Mouse (Mus musculus) ES-Bruce4 (cell line): ENCODE results near the gene Rprd2. TPM values are rescaled to one million over a fixed set of nuclear protein-coding genes. Genes with fewer than 3 reads are reported as not detected.

Experiments
- H3K27ac ChIP-seq: 2 replicates; pipeline ENCODE4 v1.5.1; 2012; ENCODE audit warnings: low read length, inconsistent platforms; ENCODE audit not compliant: insufficient read depth
- H3K27me3 ChIP-seq: 2 replicates; pipeline ENCODE4 v1.6.1; 2012; ENCODE audit warnings: mild to moderate bottlenecking, low read length, inconsistent platforms; ENCODE audit not compliant: control insufficient read depth, poor library complexity, insufficient read depth, severe bottlenecking
- H3K36me3 ChIP-seq: 2 replicates; pipeline ENCODE4 v1.6.1; 2012; ENCODE audit warnings: inconsistent platforms, mild to moderate bottlenecking, low read length, moderate library complexity; ENCODE audit not compliant: control insufficient read depth, poor library complexity, insufficient read depth, severe bottlenecking
- H3K4me1 ChIP-seq: one replicate; pipeline ENCODE4 v1.8.1; 2011; ENCODE audit warnings: low read length; ENCODE audit not compliant: control insufficient read depth, insufficient read depth
- H3K4me3 ChIP-seq: 2 replicates; pipeline ENCODE4 v1.5.1; 2011; ENCODE audit warnings: low read depth, mild to moderate bottlenecking, low read length
- H3K9ac ChIP-seq: 2 replicates; pipeline ENCODE4 v1.6.1; 2012; ENCODE audit warnings: low read depth, mild to moderate bottlenecking, inconsistent platforms; ENCODE audit not compliant: poor library complexity, severe bottlenecking
- H3K9me3 ChIP-seq: replicated peaks from 2 replicates; pipeline ENCODE4 v1.6.1; 2012; ENCODE audit warnings: mild to moderate bottlenecking, low read length, inconsistent platforms; ENCODE audit not compliant: control insufficient read depth, poor library complexity, insufficient read depth, severe bottlenecking
- CTCF ChIP-seq: IDR thresholded peaks from one replicate; pipeline ENCODE4 v1.8.1; 2011; ENCODE audit warnings: low read depth, low read length
- EP300 ChIP-seq: IDR thresholded peaks from 2 replicates; pipeline ENCODE4 v1.6.1; 2011; ENCODE audit warnings: low read depth, low read length; ENCODE audit not compliant: insufficient read depth
- POLR2A ChIP-seq: IDR thresholded peaks from one replicate; pipeline ENCODE4 v1.8.1; 2011; ENCODE audit warnings: low read length; ENCODE audit not compliant: insufficient read depth
- polyA plus RNA-seq: library from polyadenylated mRNA; stranded (reverse); fragments of >200 nt; gene quantifications from 2 replicates; pipeline ENCODE4 v1.2.4, GENCODE M21; 2011; ENCODE audit warnings: low read depth; ENCODE audit not compliant: missing spikeins, insufficient read depth, insufficient read length

Gene Rprd2
- polyA plus RNA-seq, 1 experiment: 51.4 TPM

DNA sequence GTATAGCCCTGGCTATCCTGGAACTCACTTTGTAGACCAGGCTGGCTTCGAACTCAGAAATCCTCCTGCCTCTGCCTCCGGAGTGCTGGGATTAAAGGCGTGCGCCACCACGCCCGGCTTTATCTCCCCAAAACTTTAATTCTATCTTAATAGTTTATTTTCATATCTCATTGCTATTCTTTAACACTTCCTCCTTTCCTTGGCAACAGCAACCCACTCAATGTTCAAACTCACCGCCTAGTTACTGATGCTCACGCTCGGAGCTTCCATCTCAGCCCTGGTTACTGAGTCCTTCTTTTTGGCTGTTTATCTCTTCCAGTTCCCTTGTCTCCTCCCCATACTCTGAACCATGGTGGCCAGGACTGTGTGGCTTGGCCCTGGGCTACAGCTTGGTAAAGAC is 86.4 kb downstream of the Rprd2 start:
- no peak overlapping the region for H3K9ac ChIP-seq
- no peaks in the 10 kb centered on the region for H3K36me3 ChIP-seq
- no peaks in the 10 kb centered on the region for H3K27me3 ChIP-seq
- no peak overlapping the region for H3K27ac ChIP-seq
- H3K9me3 ChIP-seq: no peaks in the 10 kb centered on the region
- no peak overlapping the region for H3K4me3 ChIP-seq
- TF ChIP-seq POLR2A (no peak), EP300 (no peak)
- peaks cover 3% of the 10 kb centered on the region for H3K4me1 ChIP-seq

DNA sequence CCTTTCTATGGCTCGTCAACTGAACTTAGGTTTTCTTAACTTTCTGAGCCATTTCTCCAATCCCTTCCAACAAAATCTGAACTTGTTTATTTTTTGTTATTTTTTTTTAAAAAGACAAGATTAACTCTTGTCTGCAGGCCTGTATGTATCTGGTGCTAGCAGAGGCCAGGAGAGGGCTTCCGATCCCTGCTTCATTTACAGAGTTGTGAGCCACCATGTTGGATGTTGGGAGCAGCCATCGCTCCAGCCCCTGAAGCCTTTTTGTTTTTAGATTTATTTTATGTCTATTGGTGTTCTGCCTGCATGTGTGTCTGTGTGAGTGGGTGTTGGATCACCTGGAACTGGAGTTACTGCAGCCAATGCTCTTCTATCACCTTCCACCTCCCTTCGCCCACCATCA is 86.9 kb downstream of the Rprd2 start:
- H3K4me1 ChIP-seq: peaks cover 3% of the 10 kb centered on the region
- no peaks in the 10 kb centered on the region for H3K9me3 ChIP-seq
- H3K36me3 ChIP-seq: no peaks in the 10 kb centered on the region
- H3K27me3 ChIP-seq: no peaks in the 10 kb centered on the region
- TF ChIP-seq CTCF (no peak), EP300 (no peak), POLR2A (no peak)
- no peak overlapping the region for H3K4me3 ChIP-seq
- no peak overlapping the region for H3K9ac ChIP-seq
- H3K27ac ChIP-seq: no peak overlapping the region

DNA sequence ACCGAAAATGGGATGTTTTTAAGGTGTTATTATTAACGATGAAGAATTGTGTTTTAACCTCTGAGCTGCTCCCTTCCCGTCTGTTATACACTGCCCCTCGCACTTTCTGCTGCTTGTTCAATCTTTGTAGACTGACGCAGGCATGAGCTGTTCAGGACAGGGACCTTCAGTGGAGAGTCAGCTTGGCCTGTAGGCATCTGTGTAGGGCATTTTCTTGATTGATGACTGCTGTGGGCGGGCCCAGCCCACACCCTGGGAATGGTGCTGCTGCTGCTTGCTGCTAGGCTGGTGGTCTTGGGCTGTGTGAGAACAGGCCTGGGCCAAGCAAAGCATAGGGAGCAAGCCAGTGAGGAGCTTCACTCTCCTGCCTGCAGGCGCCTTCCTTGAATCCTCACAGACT is 88.2 kb downstream of the Rprd2 start:
- Histone ChIP-seq H3K36me3 (no peaks in the 10 kb centered on the region), H3K4me1 (peaks cover 3% of the 10 kb centered on the region), H3K27me3 (no peaks in the 10 kb centered on the region), H3K4me3 (no peak overlapping the region), H3K27ac (no peak overlapping the region), H3K9me3 (no peaks in the 10 kb centered on the region), H3K9ac (no peak overlapping the region)
- TF ChIP-seq POLR2A (no peak), CTCF (no peak), EP300 (no peak)

DNA sequence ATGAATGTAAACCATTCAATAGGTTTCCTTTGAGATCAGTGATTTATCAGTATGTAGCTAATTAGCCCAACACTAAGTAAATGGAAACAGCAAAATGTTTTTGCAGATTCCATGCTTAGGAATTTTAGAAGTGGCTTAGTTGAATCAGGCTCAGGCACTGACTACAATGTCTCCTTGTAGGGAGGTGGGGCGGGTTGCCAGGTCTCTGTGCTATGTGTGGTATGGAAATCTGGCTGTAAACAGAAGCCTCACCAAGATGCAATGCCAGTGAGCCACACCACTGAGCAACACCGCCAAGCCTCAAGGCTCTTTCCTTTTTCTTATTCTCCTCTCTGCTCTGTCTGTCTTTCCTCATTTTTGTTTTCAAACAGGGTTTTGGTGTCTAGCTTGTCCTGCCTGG is 89.8 kb downstream of the Rprd2 start:
- Histone ChIP-seq H3K27ac (no peak overlapping the region), H3K4me1 (no peaks in the 10 kb centered on the region), H3K4me3 (no peak overlapping the region), H3K9ac (no peak overlapping the region), H3K27me3 (no peaks in the 10 kb centered on the region), H3K36me3 (no peaks in the 10 kb centered on the region), H3K9me3 (no peaks in the 10 kb centered on the region)
- TF ChIP-seq EP300 (no peak), CTCF (no peak), POLR2A (no peak)

DNA sequence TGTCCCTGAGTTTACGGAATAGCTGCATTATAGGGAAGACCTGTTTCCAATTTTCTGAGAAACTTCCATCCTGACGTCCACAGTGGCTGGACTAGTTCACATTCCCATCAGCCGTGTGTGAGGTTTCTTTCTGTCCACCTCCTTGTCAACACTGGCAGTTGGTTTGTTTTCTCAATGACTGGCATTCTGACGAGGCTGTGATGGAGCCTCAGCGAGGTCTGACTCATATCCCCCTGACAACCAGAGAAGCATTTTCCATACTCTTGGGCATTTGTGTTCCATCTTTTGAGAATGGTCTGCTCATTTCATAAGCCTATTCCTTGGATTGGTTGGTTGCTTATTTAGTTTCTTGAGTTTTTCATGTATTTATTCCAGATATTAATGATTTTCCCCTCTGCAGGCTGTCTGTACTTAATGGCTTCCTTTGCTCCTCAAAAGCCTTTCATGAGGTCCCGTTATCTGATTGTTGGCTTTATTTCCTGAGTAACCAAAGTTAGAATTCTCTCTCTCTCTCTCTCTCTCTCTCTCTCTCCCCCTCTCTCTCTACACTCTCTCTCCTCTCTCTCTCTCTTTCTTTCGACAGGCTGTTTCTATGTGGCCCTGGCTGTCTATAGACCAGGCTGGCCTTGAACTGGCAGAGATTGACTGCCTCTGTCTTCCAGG is 91.8 kb downstream of the Rprd2 start:
- TF ChIP-seq CTCF: no peak
- no peak for TF ChIP-seq POLR2A
- TF ChIP-seq EP300: no peak
- no peak overlapping the region for H3K4me3 ChIP-seq

DNA sequence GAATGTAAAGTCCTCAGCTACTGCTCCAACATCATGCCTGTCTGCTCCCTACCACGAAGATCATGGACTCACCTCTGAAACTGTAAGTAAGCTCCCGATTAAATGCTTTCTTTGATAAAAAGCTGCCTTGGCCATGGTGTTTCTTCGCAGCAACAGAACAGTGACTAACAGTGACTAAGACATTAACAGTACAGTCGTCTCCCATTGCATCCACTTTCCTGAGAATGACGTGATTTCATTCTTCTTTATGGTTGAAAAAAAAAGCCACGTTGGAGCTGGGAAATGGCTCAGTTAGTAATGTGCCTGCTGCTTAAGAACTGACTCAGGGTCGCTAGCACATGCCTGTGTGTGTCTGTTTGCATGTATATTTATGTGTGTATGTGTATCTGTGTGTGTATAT is 92.8 kb downstream of the Rprd2 start:
- no peak overlapping the region for H3K9ac ChIP-seq
- H3K36me3 ChIP-seq: no peaks in the 10 kb centered on the region
- no peak overlapping the region for H3K27ac ChIP-seq
- no peak overlapping the region for H3K4me3 ChIP-seq
- TF ChIP-seq CTCF: no peak
- no peak for TF ChIP-seq POLR2A
- no peak for TF ChIP-seq EP300
- no peaks in the 10 kb centered on the region for H3K9me3 ChIP-seq
- no peaks in the 10 kb centered on the region for H3K4me1 ChIP-seq
- H3K27me3 ChIP-seq: no peaks in the 10 kb centered on the region

More for the DNA sequence above, 91.8 kb downstream of the Rprd2 start:
- no peak overlapping the region for H3K27ac ChIP-seq
- H3K36me3 ChIP-seq: no peaks in the 10 kb centered on the region
- no peaks in the 10 kb centered on the region for H3K27me3 ChIP-seq
- no peaks in the 10 kb centered on the region for H3K9me3 ChIP-seq
- no peaks in the 10 kb centered on the region for H3K4me1 ChIP-seq
- H3K9ac ChIP-seq: no peak overlapping the region
